Mouse (Mus musculus) urinary bladder, adult 18-20 months (tissue): ENCODE measurements around the gene Stx16.

Experiments used
- DNase-seq, 2 experiments: peaks; one replicate each; pipeline ENCODE4 v3.0.0; 2022; ENCODE audit warnings: low spot score in 2 of 2, mixed read lengths in 2 of 2

The Stx16 gene

DNA sequence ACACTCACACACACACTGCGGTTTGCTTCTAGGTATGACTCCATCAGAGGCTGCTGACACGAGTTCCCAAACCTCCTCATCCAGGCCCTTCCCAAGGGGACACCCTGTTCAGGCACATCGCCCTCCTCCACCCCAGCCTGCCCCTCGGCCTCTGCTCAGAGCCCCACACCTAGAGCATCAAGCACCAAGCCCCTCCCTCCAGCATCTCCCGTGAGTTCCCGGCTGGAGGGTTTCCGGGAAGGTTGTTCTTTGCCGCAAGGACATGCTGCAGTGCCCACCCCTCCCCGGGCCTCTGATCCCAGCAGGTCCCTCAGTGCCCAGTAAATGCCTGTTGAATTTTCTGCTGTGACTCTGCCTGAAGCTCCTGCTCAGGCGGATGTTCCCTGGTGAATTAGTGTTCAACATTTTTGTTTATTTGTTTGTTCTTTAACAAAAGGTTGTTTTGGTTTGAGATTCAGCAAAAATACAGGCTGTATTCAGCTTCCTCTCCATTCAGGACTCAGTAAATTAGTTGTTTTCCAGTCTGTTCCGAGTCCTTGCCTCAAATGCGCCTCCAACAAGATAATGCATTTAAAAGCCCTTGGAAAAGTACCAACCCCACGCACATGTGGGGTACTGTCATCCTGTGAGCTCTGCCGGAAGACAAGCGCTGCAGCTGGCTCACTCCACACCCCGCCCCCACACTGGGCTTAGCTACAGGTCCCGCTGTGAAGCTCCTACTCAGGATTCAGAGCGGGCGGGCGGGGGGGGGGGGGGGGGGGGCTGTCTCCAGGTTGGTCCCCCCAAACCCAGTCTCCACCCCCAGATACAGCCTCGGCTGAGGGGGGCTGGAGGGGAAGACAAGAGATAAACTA lies 50.6 kb downstream of the Stx16 start:
- no peak for DNase-seq

DNA sequence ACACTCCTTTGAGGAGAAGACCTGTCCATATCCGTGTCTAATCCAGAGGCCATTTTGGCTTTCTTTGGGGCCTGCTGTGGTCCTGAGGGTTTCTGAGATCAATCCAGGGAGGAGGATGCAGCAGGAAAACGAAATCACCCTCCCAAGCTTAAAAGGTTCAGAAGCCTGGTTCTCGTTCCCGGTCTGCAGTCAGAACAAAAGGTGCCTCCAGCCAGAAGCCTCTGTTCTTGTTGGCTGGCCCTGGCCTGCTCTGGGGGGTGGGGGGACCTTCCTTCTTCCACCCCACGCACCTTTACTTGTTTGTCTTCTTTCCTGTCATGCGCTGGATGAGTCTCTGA lies 51.2 kb downstream of the Stx16 start:
- no peak for DNase-seq

DNA sequence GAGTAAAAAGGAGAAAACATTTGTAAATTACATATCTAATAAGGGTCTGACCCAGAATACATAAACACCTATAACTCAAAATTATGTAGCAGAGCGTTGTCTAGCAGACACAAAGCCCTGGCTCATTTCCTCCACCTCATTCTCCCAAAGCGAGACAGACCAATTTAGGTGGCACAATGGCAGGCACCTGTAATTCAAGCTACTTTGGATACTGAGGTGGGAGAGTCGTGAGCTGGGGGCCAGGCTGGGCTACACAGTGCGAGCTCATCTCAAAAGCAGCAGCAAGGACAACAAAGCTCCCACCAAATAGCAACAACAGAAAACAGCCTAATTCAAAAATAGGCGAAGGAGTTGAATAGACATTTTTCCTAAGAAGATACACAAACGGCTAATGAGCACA lies 52.8 kb downstream of the Stx16 start:
- no peak for DNase-seq

DNA sequence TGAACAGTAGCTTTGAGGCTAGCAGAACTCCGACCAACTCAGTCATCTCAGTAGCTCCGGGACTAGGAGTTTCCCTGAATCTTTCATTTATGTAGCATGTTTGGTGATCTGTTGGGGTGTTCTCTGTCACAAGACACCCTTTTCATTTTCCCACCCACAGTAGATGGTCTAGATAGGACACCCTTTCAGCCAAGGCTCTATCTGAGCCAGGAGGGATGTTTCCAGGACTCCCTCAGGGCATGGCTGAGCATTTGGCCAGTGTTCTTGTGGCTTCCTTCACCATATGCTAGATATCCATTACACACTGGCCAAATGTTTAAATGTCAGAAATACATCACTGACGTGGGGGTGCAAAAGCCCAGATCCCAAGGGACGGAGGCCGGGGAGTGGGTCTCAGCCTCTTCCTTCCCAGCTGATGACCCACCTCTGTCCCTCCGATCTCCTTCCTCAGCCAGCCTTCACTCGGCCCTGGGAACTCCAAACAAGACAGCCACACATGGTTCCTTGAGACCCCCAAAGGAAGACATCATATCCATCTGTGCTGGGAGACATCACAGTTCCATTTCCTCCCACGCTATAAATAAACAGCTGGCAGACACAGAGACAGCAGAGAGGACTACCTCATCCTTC lies 54.5 kb downstream of the Stx16 start:
- no peak for DNase-seq

DNA sequence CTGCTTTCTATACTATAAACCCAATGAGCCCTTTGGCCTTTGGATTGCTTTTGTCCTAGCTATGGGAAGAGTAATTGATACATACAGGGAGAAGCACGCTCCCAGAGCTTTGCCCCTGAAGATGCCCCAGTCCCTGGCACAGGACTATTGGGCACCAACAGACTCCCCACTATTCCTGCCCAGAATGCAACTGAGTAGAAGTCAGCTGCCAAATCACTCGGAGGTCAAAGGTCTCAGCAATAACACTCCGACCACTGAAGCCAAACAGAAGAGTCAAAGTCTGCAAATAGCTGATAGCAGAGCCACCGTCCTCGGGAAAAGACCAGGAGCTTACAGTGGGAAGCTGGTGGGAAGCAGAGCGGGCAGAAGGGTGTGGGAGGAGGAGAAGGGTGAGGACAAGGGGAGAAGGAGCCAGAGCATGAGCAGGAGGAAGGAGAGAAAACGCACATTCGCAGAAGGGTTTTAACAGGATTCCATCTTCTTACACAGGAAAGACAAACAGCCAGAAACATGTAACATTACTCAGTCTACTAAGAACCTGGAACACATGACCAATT lies 56.4 kb downstream of the Stx16 start:
- DNase-seq = no peak
